24 mouse cellular contexts compared by ENCODE assay signal in genomic region chr10:87817786-87818185, GRCm38 (mm10). TPM values are rescaled to one million over a fixed set of nuclear protein-coding genes. Genes with fewer than 3 reads are reported as not detected.
A peak's percentile ranks its signal among the peaks of the same experiment; 100 is the strongest.
DNase-seq lines count a peak whose midpoint lies in the region; ATAC-seq lines count a peak whose summit lies in the region.
"Had no signal": no experiment of that assay in that cellular context is flagged by ENCODE, and none has a peak within 500 bp of the region (broad histone marks: within the 10 kb centered on the region; RNA-seq: fewer than 3 reads in every experiment).

No protein-coding gene starts in this region.

- peak; percentile 26 to 36 for DNase-seq in heart, adult 9 months (ENCODE audit: low spot score in 2 of 2)
- no peak for DNase-seq in heart, postnatal 36 days
- DNase-seq in kidney, postnatal 4 days: peak; percentile 17 to 20
- DNase-seq in gastrocnemius, postnatal 14 days: peak; percentile 65
- no peak for DNase-seq in hindbrain, embryonic 11.5 days (ENCODE audit: low spot score)
- DNase-seq in layer of hippocampus, postnatal 14 days (ENCODE audit: low spot score in 2 of 2): no peak
- DNase-seq: adrenal gland, adult 8-10 months; cerebellum, adult 11-12 months; cerebellum, postnatal 10 days; liver, postnatal 0 days; right cerebral cortex, adult 18-20 months had no signal

- H3K27ac ChIP-seq in kidney, embryonic 15.5 days: no peak overlapping the region
- H3K27ac ChIP-seq in hindbrain, embryonic 11.5 days (ENCODE audit: low read depth, low read length): no peak overlapping the region
- H3K27ac ChIP-seq: forebrain, embryonic 10.5 days; heart, embryonic 10.5 days; hindbrain, embryonic 14.5 days; kidney, postnatal 0 days; layer of hippocampus, adult 2 months; limb, embryonic 12.5 days; neural tube, embryonic 15.5 days had no signal

- WGBS in kidney, embryonic 15.5 days: 72% methylated on average over 7 of the region's 7 CpGs
- 87% methylated on average over 7 of the region's 7 CpGs for WGBS in hindbrain, embryonic 11.5 days

- no peaks in the 10 kb centered on the region for H3K36me3 ChIP-seq in kidney, embryonic 15.5 days
- H3K36me3 ChIP-seq in hindbrain, embryonic 11.5 days (ENCODE audit: control insufficient read depth, insufficient read depth, low read length): no peaks in the 10 kb centered on the region
- H3K36me3 ChIP-seq: forebrain, embryonic 10.5 days; heart, embryonic 10.5 days; limb, embryonic 12.5 days; neural tube, embryonic 15.5 days had no signal

- no peak for ATAC-seq in kidney, embryonic 15.5 days (replicated peaks; ENCODE audit: low FRiP score)
- ATAC-seq in hindbrain, embryonic 11.5 days (ENCODE audit: low FRiP score): no peak
- ATAC-seq: inflammation-experienced regulatory T-cells, adult 6 months; liver, postnatal 0 days; lung, postnatal 0 days; Patski had no signal

- no peaks in the 10 kb centered on the region for H3K27me3 ChIP-seq in kidney, embryonic 15.5 days
- H3K27me3 ChIP-seq in hindbrain, embryonic 11.5 days (ENCODE audit: control insufficient read depth, insufficient read depth, low read length): no peaks in the 10 kb centered on the region
- H3K27me3 ChIP-seq: neural tube, embryonic 15.5 days; Patski had no signal

- H3K4me1 ChIP-seq in kidney, embryonic 15.5 days: 0 out of 2 replicates have a peak, but pooled peaks cover 5% of the 10 kb centered on the region
- H3K4me1 ChIP-seq in hindbrain, embryonic 11.5 days (replicated peaks; ENCODE audit: control insufficient read depth, insufficient read depth, low read length): no peaks in the 10 kb centered on the region

- no peak overlapping the region for H3K4me2 ChIP-seq in kidney, embryonic 15.5 days
- H3K4me2 ChIP-seq in hindbrain, embryonic 11.5 days (replicated peaks; ENCODE audit: low read depth, low read length): no peak overlapping the region
- H3K4me2 ChIP-seq: hindbrain, embryonic 14.5 days; limb, embryonic 12.5 days; liver, embryonic 11.5 days; midbrain, embryonic 11.5 days; neural tube, embryonic 15.5 days had no signal

- intact Hi-C loops in heart, postnatal 36 days (cut with DNase I): no loop called here
- intact Hi-C loops in gastrocnemius, postnatal 14 days (cut with DNase I; ENCODE audit: low total_unique reads): no loop called here

- H3K9me3 ChIP-seq in kidney, embryonic 15.5 days (replicated peaks): no peaks in the 10 kb centered on the region
- H3K9me3 ChIP-seq in hindbrain, embryonic 11.5 days (ENCODE audit: control insufficient read depth, low read length): no peaks in the 10 kb centered on the region
- H3K9me3 ChIP-seq: forebrain, embryonic 10.5 days; heart, embryonic 10.5 days; limb, embryonic 12.5 days; neural tube, embryonic 15.5 days had no signal

- H3K9ac ChIP-seq in kidney, embryonic 15.5 days: no peak overlapping the region
- H3K9ac ChIP-seq in hindbrain, embryonic 11.5 days (ENCODE audit: low read depth, low read length): no peak overlapping the region
- H3K9ac ChIP-seq: hindbrain, embryonic 14.5 days; limb, embryonic 12.5 days; liver, postnatal 0 days; neural tube, embryonic 15.5 days had no signal

- no peak overlapping the region for H3K4me3 ChIP-seq in kidney, embryonic 15.5 days (replicated peaks)
- no peak overlapping the region for H3K4me3 ChIP-seq in hindbrain, embryonic 11.5 days (ENCODE audit: low read depth, low read length)
- H3K4me3 ChIP-seq: forebrain, embryonic 10.5 days; heart, embryonic 10.5 days; layer of hippocampus, adult 2 months; limb, embryonic 12.5 days; neural tube, embryonic 15.5 days had no signal

RNA-seq across cellular contexts. Expression of gene Igf1, which starts 40.3 kb away (rescaled TPM):
- 10 to 100 TPM; 15.5 to 18.8 TPM for total RNA-seq in heart, postnatal 36 days (2021)
- 33.9 and 37.1 TPM in 2 replicates for polyA plus RNA-seq in kidney, embryonic 15.5 days (2015; fragmentation: Nextera tagmentation; extraction: Ambion mirVana)
- 10 to 100 TPM; 39.7 to 63.6 TPM for total RNA-seq in gastrocnemius, postnatal 14 days (2021)
- polyA plus RNA-seq in hindbrain, embryonic 11.5 days (2014; fragmentation: Nextera tagmentation; extraction: Ambion mirVana): 32.7 and 33.8 TPM in 2 replicates
- total RNA-seq in layer of hippocampus, postnatal 14 days (2021): 10 to 100 TPM; 12.7 to 16.0 TPM

Comparison
In these comparisons a context has a peak if more than half of its experiments do, and no peak if none do; other contexts are left out.
1. DNase-seq: peak in heart, adult 9 months (2 of 2), kidney, postnatal 4 days (2 of 2) and gastrocnemius, postnatal 14 days (single experiment); none in heart, postnatal 36 days (0 of 2), hindbrain, embryonic 11.5 days (single experiment) and layer of hippocampus, postnatal 14 days (0 of 2).